Mouse (Mus musculus): ENCODE measurements around the gene Gm13287. TPM values are rescaled to one million over a fixed set of nuclear protein-coding genes. Genes with fewer than 3 reads are reported as not detected.
"Not testable (repeated sequence)": the region's sequence is repeated elsewhere in the genome, so short reads cannot be mapped to it uniquely, and the experiment has no call there.

Gm13287 gene
- polyA plus RNA-seq, 1 experiment from 2014 or later: not detected

DNA sequence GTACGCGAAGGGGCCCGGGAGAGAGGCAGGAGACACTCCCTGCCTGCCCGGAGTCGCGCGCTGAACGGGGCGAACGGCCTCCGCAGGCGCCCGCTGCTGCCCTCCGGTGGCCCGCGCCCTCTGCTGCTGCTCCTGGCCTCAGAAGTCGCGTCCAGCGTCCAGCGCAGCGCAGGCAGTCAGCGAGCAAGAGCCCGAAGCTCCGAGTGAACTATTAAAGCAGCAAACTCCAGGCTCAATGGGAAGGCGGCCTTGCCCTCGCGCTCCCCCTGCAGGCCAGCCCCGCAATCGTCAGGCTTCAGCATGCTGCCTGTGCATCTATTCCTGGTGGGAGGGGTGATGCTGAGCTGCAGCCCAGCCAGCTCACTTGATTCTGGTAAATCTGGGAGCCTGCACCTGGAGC is 23.5 kb upstream of the Gm13287 start, which contains the start of gene Gm13272:
Gene Gm13272 (plus strand): TSS at position 301 of the 400 bp plus-strand sequence.
- no CpG with 5 or more reads among the region's 29 CpGs for WGBS
- H3K4me2 ChIP-seq (replicated peaks); H3K4me1 ChIP-seq; H3K27me3 ChIP-seq; ATAC-seq (ENCODE audit: low FRiP score); H3K27ac ChIP-seq; H3K9ac ChIP-seq; H3K36me3 ChIP-seq; H3K4me3 ChIP-seq; H3K9me3 ChIP-seq (replicated peaks): not testable (repeated sequence)

DNA sequence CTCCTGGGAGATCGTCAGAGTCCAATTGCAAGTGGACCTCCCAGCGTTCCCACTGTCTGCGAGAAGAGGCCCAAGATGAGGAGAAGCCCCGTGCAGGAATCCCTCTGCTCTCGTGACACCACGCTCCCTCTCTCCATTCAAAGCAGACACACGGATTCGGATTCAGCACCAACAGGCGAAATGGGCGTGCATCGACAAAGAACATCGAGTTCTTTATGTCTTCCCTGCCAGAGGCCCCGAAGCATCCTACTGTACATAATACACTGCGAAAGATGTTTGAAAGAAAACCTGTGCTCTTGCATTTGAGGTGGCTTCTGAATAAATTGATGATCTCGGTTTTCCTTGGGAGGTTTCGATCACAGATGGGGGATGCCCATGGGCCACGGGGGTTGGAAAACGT is 22.7 kb upstream of the Gm13287 start:
- H3K36me3 ChIP-seq; ATAC-seq (ENCODE audit: low FRiP score); H3K4me2 ChIP-seq (replicated peaks); H3K4me1 ChIP-seq; H3K4me3 ChIP-seq; H3K9me3 ChIP-seq (replicated peaks); H3K27ac ChIP-seq; H3K9ac ChIP-seq; H3K27me3 ChIP-seq: not testable (repeated sequence)
- 57% methylated on average over 14 of the region's 18 CpGs for WGBS

DNA sequence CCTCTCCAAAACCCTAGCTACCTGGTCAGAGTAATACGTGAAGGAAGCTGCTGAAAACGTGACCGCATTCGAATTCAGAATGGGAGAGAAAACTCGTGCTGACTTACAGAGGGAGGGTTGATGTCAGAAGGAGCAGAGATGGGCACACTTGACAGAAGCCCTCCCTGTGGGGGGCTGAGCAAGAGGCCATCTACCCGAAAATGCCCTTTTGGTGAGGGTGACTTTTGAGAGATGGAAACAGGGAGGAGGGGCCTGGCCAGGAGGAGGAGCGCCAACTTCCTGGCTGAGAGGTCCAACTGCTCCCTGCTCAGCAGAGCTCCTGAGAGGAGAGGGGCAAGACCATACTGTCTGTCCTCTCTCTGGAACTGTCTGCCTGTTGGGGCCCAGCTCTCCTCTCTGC is 21.2 kb upstream of the Gm13287 start, which contains the start of gene Ifnz:
Gene Ifnz (plus strand): TSS at position 301 of the 400 bp plus-strand sequence.
- H3K27ac ChIP-seq; ATAC-seq (ENCODE audit: low FRiP score); H3K4me1 ChIP-seq; H3K27me3 ChIP-seq; H3K4me3 ChIP-seq; H3K36me3 ChIP-seq; H3K9me3 ChIP-seq (replicated peaks); H3K9ac ChIP-seq: not testable (repeated sequence)
- WGBS: 12% methylated on average over 5 of the region's 7 CpGs
- peak within 1 kb of the TSS; percentile 41 for H3K4me2 ChIP-seq (replicated peaks)

DNA sequence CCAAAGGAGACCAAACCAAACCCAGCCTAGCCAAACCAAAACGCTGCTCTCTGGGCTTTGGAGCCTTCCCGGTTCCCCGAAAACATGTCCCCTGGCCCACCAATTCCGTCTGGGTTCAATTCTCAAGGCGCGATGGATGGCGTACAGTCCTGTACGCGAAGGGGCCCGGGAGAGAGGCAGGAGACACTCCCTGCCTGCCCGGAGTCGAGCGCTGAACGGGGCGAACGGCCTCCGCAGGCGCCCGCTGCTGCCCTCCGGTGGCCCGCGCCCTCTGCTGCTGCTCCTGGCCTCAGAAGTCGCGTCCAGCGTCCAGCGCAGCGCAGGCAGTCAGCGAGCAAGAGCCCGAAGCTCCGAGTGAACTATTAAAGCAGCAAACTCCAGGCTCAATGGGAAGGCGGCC is 20.7 kb upstream of the Gm13287 start:
- WGBS: 0% methylated on average over 1 of the region's 31 CpGs
- not testable (repeated sequence) for H3K4me3 ChIP-seq
- peak overlapping the region; percentile 41 for H3K4me2 ChIP-seq (replicated peaks)

DNA sequence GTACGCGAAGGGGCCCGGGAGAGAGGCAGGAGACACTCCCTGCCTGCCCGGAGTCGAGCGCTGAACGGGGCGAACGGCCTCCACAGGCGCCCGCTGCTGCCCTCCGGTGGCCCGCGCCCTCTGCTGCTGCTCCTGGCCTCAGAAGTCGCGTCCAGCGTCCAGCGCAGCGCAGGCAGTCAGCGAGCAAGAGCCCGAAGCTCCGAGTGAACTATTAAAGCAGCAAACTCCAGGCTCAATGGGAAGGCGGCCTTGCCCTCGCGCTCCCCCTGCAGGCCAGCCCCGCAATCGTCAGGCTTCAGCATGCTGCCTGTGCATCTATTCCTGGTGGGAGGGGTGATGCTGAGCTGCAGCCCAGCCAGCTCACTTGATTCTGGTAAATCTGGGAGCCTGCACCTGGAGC is 17.6 kb upstream of the Gm13287 start, which contains the start of gene Gm13276:
Gene Gm13276 (plus strand): TSS at position 301 of the 400 bp plus-strand sequence.
- WGBS: no CpG with 5 or more reads among the region's 27 CpGs
- H3K4me1 ChIP-seq; H3K9me3 ChIP-seq (replicated peaks); H3K36me3 ChIP-seq; H3K9ac ChIP-seq; H3K4me3 ChIP-seq; H3K4me2 ChIP-seq (replicated peaks); ATAC-seq (ENCODE audit: low FRiP score); H3K27ac ChIP-seq; H3K27me3 ChIP-seq: not testable (repeated sequence)

More for the DNA sequence above, 20.7 kb upstream of the Gm13287 start:
- H3K27me3 ChIP-seq; H3K9ac ChIP-seq; H3K4me1 ChIP-seq; H3K27ac ChIP-seq; H3K9me3 ChIP-seq (replicated peaks); H3K36me3 ChIP-seq; ATAC-seq (ENCODE audit: low FRiP score): not testable (repeated sequence)

DNA sequence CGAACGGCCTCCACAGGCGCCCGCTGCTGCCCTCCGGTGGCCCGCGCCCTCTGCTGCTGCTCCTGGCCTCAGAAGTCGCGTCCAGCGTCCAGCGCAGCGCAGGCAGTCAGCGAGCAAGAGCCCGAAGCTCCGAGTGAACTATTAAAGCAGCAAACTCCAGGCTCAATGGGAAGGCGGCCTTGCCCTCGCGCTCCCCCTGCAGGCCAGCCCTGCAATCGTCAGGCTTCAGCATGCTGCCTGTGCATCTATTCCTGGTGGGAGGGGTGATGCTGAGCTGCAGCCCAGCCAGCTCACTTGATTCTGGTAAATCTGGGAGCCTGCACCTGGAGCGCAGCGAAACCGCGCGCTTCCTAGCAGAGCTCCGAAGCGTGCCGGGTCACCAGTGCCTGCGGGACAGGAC is 14.7 kb upstream of the Gm13287 start, which contains the start of gene Gm13277:
Gene Gm13277 (plus strand): TSS at position 231 of the 400 bp plus-strand sequence.
- H3K9me3 ChIP-seq (replicated peaks); H3K27me3 ChIP-seq; H3K27ac ChIP-seq; H3K4me2 ChIP-seq (replicated peaks); H3K36me3 ChIP-seq; H3K9ac ChIP-seq; H3K4me3 ChIP-seq; ATAC-seq (ENCODE audit: low FRiP score); H3K4me1 ChIP-seq: not testable (repeated sequence)
- 0% methylated on average over 4 of the region's 28 CpGs for WGBS

DNA sequence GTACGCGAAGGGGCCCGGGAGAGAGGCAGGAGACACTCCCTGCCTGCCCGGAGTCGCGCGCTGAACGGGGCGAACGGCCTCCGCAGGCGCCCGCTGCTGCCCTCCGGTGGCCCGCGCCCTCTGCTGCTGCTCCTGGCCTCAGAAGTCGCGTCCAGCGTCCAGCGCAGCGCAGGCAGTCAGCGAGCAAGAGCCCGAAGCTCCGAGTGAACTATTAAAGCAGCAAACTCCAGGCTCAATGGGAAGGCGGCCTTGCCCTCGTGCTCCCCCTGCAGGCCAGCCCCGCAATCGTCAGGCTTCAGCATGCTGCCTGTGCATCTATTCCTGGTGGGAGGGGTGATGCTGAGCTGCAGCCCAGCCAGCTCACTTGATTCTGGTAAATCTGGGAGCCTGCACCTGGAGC is 11.8 kb upstream of the Gm13287 start, which contains the start of gene Gm13278:
Gene Gm13278 (plus strand): TSS at position 301 of the 400 bp plus-strand sequence.
- not testable (repeated sequence) for H3K4me2 ChIP-seq (replicated peaks); H3K4me3 ChIP-seq; H3K27me3 ChIP-seq; H3K9ac ChIP-seq; H3K4me1 ChIP-seq; H3K36me3 ChIP-seq; H3K9me3 ChIP-seq (replicated peaks); ATAC-seq (ENCODE audit: low FRiP score); H3K27ac ChIP-seq
- WGBS: no CpG with 5 or more reads among the region's 28 CpGs

DNA sequence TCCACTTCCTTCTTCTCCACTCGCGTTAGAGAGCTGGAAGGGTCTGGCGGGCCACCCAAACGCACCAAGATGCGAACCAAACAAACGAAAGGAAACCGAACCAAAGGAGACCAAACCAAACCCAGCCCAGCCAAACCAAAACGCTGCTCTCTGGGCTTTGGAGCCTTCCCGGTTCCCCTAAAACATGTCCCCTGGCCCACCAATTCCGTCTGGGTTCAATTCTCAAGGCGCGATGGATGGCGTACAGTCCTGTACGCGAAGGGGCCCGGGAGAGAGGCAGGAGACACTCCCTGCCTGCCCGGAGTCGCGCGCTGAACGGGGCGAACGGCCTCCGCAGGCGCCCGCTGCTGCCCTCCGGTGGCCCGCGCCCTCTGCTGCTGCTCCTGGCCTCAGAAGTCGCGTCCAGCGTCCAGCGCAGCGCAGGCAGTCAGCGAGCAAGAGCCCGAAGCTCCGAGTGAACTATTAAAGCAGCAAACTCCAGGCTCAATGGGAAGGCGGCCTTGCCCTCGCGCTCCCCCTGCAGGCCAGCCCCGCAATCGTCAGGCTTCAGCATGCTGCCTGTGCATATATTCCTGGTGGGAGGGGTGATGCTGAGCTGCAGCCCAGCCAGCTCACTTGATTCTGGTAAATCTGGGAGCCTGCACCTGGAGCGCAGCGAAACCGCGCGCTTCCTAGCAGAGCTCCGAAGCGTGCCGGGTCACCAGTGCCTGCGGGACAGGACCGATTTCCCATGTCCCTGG is 8.9 kb upstream of the Gm13287 start, which contains the start of gene Gm13275:
Gene Gm13275 (plus strand): TSS at position 552 of the 740 bp plus-strand sequence.
- not testable (repeated sequence) for H3K9ac ChIP-seq; H3K27me3 ChIP-seq; H3K4me1 ChIP-seq; H3K4me2 ChIP-seq (replicated peaks); H3K9me3 ChIP-seq (replicated peaks); H3K27ac ChIP-seq; H3K4me3 ChIP-seq; H3K36me3 ChIP-seq; ATAC-seq (ENCODE audit: low FRiP score)
- WGBS: 0% methylated on average over 8 of the region's 52 CpGs

DNA sequence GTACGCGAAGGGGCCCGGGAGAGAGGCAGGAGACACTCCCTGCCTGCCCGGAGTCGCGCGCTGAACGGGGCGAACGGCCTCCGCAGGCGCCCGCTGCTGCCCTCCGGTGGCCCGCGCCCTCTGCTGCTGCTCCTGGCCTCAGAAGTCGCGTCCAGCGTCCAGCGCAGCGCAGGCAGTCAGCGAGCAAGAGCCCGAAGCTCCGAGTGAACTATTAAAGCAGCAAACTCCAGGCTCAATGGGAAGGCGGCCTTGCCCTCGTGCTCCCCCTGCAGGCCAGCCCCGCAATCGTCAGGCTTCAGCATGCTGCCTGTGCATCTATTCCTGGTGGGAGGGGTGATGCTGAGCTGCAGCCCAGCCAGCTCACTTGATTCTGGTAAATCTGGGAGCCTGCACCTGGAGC is 6.0 kb upstream of the Gm13287 start, which contains the start of gene Gm13279:
Gene Gm13279 (plus strand): TSS at position 301 of the 400 bp plus-strand sequence.
- ATAC-seq (ENCODE audit: low FRiP score); H3K36me3 ChIP-seq; H3K4me1 ChIP-seq; H3K4me2 ChIP-seq (replicated peaks); H3K27ac ChIP-seq; H3K9ac ChIP-seq; H3K9me3 ChIP-seq (replicated peaks); H3K4me3 ChIP-seq; H3K27me3 ChIP-seq: not testable (repeated sequence)
- WGBS: no CpG with 5 or more reads among the region's 28 CpGs

DNA sequence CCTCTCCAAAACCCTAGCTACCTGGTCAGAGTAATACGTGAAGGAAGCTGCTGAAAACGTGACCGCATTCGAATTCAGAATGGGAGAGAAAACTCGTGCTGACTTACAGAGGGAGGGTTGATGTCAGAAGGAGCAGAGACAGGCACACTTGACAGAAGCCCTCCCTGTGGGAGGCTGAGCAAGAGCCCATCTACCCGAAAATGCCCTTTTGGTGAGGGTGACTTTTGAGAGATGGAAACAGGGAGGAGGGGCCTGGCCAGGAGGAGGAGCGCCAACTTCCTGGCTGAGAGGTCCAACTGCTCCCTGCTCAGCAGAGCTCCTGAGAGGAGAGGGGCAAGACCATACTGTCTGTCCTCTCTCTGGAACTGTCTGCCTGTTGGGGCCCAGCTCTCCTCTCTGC is 3.7 kb upstream of the Gm13287 start, which contains the start of gene Gm13285:
Gene Gm13285 (plus strand): TSS at position 301 of the 400 bp plus-strand sequence.
- H3K9ac ChIP-seq; H3K4me1 ChIP-seq; H3K27ac ChIP-seq; ATAC-seq (ENCODE audit: low FRiP score); H3K4me3 ChIP-seq; H3K36me3 ChIP-seq; H3K9me3 ChIP-seq (replicated peaks); H3K27me3 ChIP-seq; H3K4me2 ChIP-seq (replicated peaks): not testable (repeated sequence)
- 13% methylated on average over 5 of the region's 7 CpGs for WGBS

DNA sequence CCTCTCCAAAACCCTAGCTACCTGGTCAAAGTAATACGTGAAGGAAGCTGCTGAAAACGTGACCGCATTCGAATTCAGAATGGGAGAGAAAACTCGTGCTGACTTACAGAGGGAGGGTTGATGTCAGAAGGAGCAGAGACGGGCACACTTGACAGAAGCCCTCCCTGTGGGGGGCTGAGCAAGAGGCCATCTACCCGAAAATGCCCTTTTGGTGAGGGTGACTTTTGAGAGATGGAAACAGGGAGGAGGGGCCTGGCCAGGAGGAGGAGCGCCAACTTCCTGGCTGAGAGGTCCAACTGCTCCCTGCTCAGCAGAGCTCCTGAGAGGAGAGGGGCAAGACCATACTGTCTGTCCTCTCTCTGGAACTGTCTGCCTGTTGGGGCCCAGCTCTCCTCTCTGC is 2.2 kb downstream of the Gm13287 start, which contains the start of gene Gm13288:
Gene Gm13288 (plus strand): TSS at position 301 of the 400 bp plus-strand sequence.
- peak within 1 kb of the TSS; percentile 43 for H3K4me2 ChIP-seq (replicated peaks)
- not testable (repeated sequence) for H3K36me3 ChIP-seq; H3K27ac ChIP-seq; H3K4me3 ChIP-seq; H3K27me3 ChIP-seq; H3K4me1 ChIP-seq; H3K9me3 ChIP-seq (replicated peaks); H3K9ac ChIP-seq; ATAC-seq (ENCODE audit: low FRiP score)
- no CpG with 5 or more reads among the region's 8 CpGs for WGBS

DNA sequence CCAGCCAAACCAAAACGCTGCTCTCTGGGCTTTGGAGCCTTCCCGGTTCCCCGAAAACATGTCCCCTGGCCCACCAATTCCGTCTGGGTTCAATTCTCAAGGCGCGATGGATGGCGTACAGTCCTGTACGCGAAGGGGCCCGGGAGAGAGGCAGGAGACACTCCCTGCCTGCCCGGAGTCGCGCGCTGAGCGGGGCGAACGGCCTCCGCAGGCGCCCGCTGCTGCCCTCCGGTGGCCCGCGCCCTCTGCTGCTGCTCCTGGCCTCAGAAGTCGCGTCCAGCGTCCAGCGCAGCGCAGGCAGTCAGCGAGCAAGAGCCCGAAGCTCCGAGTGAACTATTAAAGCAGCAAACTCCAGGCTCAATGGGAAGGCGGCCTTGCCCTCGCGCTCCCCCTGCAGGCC is 2.7 kb downstream of the Gm13287 start:
- not testable (repeated sequence) for H3K27me3 ChIP-seq; H3K4me3 ChIP-seq; H3K9me3 ChIP-seq (replicated peaks); H3K9ac ChIP-seq; ATAC-seq (ENCODE audit: low FRiP score); H3K4me1 ChIP-seq; H3K27ac ChIP-seq; H3K36me3 ChIP-seq
- WGBS: 0% methylated on average over 7 of the region's 34 CpGs
- H3K4me2 ChIP-seq (replicated peaks): peak overlapping the region; percentile 43

DNA sequence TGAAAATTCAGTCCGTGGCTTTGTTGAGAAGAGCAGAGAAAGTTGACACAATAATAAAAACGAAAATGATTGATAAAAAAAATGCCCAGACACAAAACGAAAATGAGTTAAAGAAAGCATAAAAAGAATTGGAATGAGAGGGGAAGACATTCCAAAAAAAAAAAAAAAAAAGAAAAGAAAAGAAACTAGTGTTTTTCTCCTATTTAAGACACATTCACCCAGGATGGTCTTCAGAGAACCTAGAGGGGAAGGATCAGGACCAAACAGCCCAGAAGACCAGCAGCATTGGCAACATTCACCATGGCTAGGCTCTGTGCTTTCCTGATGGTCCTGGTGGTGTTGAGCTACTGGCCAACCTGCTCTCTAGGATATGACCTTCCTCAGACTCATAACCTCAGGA is 12.9 kb downstream of the Gm13287 start, which contains the start of gene Ifna7:
Gene Ifna7 (plus strand): TSS at position 301 of the 400 bp plus-strand sequence.
- H3K27me3 ChIP-seq: no peaks in the 10 kb centered on the region; the same call in 1 of the 2 replicates
- no peak within 1 kb of the TSS for H3K27ac ChIP-seq
- no peak for ATAC-seq (ENCODE audit: low FRiP score)
- no peak within 1 kb of the TSS for H3K9ac ChIP-seq
- no peaks in the 10 kb centered on the region for H3K4me1 ChIP-seq
- no peaks in the 10 kb centered on the region for H3K9me3 ChIP-seq (replicated peaks)
- H3K4me3 ChIP-seq: no peak within 1 kb of the TSS
- no peak within 1 kb of the TSS for H3K4me2 ChIP-seq (replicated peaks)
- no peaks in the 10 kb centered on the region for H3K36me3 ChIP-seq
- WGBS: 69% methylated on average over 3 of the region's 3 CpGs
